8 mouse cellular contexts compared by ENCODE assay signal in the genomic region with DNA sequence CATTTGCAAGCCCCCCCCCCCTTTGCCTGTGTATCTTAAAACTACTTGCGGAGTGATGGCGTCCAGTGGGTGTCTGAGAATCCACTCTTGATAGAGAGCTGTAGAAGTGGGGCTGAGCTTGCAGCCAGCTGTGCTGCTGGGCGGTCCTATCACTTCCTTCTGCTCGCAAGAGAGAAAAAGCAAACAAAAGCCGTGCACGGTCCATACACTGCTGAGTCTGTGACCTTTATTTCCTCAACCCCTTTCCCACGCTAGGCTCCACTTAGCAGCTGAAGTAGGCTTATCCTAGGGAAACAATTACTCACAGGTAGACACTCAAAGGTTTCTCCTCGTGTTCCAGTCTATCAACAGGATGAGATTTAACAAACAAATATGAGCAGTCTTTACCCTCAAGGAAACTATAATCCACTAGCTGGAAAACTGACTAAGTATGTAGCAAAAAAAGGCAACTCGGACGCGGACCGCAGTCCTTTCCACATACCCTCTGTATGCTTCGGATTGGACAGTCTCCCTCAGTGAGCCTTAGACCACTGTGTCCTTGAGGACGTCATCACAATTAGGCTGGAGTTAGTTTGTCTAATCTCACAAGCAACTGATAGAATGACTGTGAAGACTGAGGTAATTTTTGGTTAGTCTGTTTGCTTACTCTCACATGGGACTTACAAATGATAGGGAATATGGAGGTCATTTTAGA.
DNase-seq lines count a peak whose midpoint lies in the region; ATAC-seq and TF ChIP-seq lines count a peak whose summit lies in the region.

No protein-coding gene starts in this region.

- peak; percentile 55 for ATAC-seq in granulocyte monocyte progenitor cell, adult 5-6 weeks (replicated peaks; ENCODE audit: poor library complexity, severe bottlenecking)
- ATAC-seq in inflammation-experienced regulatory T-cells, adult 6 months = peak; percentile 78

- peak overlapping the region; percentile 37 for H3K4me3 ChIP-seq in lung, adult 2 months (replicated peaks; ENCODE audit: extremely low read depth, low read depth, low read length)
- peak overlapping the region; percentile 8; the same call in 1 of the 2 replicates for H3K4me3 ChIP-seq in small intestine, adult 2 months (ENCODE audit: low read depth, low read length)

- TF ChIP-seq POLR2A in lung, adult 2 months (IDR thresholded peaks at IDR 0.05; ENCODE audit: borderline replicate concordance, extremely low read depth, low read depth, low read length) = no peak; the same call in 1 of the 2 replicates
- no peak for TF ChIP-seq POLR2A in small intestine, adult 2 months (IDR thresholded peaks at IDR 0.05; ENCODE audit: low read depth, low read length)

- H3K27me3 ChIP-seq in small intestine, adult 2 months (ENCODE audit: control insufficient read depth, insufficient read depth, low read length) = no peaks in the 10 kb centered on the region

- peak overlapping the region; percentile 89 for H3K27ac ChIP-seq in small intestine, adult 2 months (ENCODE audit: insufficient read depth, low read depth, low read length)

- 6% methylated on average over 14 of the region's 14 CpGs for WGBS in lung, adult 2 months
- 13% methylated on average over 14 of the region's 14 CpGs for WGBS in small intestine, adult 2 months

- H3K36me3 ChIP-seq in small intestine, adult 2 months (ENCODE audit: control insufficient read depth, insufficient read depth, low read length) = no peaks in the 10 kb centered on the region

- H3K4me1 ChIP-seq in lung, adult 2 months (ENCODE audit: control insufficient read depth, insufficient read depth, low read length) = no peaks in the 10 kb centered on the region; the same call in none of the 2 replicates
- peaks cover 2% of the 10 kb centered on the region; the same call in 1 of the 2 replicates for H3K4me1 ChIP-seq in small intestine, adult 2 months (ENCODE audit: control insufficient read depth, insufficient read depth, insufficient read length, low read length)

- TF ChIP-seq CTCF in lung, adult 2 months (IDR thresholded peaks at IDR 0.05; ENCODE audit: insufficient read depth, low read length) = no peak
- no peak for TF ChIP-seq CTCF in small intestine, adult 2 months (IDR thresholded peaks at IDR 0.05; ENCODE audit: extremely low read depth, insufficient read length, insufficient replicate concordance, low read depth, low read length)

- DNase-seq in adrenal gland, postnatal 10 days = peak; percentile 31
- DNase-seq in adrenal gland, adult 18-20 months (ENCODE audit: low spot score in 2 of 2) = no peak
- DNase-seq in lung, adult 2 months = peak; percentile 34
- no peak for DNase-seq in urinary bladder, postnatal 14 days (ENCODE audit: low spot score)
- no peak for DNase-seq in cerebellum, adult 11-12 months

Comparison
In these comparisons a context has a peak if more than half of its experiments do, and no peak if none do; other contexts are left out.
1. DNase-seq: peak in adrenal gland, postnatal 10 days (single experiment) and lung, adult 2 months (single experiment); none in adrenal gland, adult 18-20 months (0 of 2), urinary bladder, postnatal 14 days (single experiment) and cerebellum, adult 11-12 months (single experiment).